Mouse (Mus musculus) embryonic fibroblast, embryonic 13.5 days (primary cell): ENCODE data around the gene Eed. TPM values are rescaled to one million over a fixed set of nuclear protein-coding genes. Genes with fewer than 3 reads are reported as not detected.

ENCODE experiments used
- H3K27ac ChIP-seq: 2 replicates; pipeline ENCODE4 v1.5.1; 2012; ENCODE audit warnings: low read length, control low read depth, inconsistent platforms; ENCODE audit not compliant: insufficient read depth
- H3K4me1 ChIP-seq: 2 replicates; pipeline ENCODE4 v1.6.1; 2011; ENCODE audit warnings: low read length; ENCODE audit not compliant: control insufficient read depth, insufficient read depth
- H3K4me3 ChIP-seq: 2 replicates; pipeline ENCODE4 v1.5.1; 2011; ENCODE audit warnings: mild to moderate bottlenecking, control low read depth, low read length; ENCODE audit not compliant: insufficient read depth
- CTCF ChIP-seq: IDR thresholded peaks from 2 replicates; pipeline ENCODE4 v1.5.1; 2011; ENCODE audit warnings: mild to moderate bottlenecking, control low read depth, low read length, moderate library complexity, borderline replicate concordance; ENCODE audit not compliant: insufficient read depth
- POLR2A ChIP-seq: IDR thresholded peaks from 2 replicates; pipeline ENCODE4 v1.6.1; 2011; ENCODE audit warnings: low read depth, mild to moderate bottlenecking, control low read depth, low read length, moderate library complexity
- polyA plus RNA-seq: library from polyadenylated mRNA; stranded (reverse); fragments of >200 nt; gene quantifications from 2 replicates; pipeline ENCODE4 v1.2.4, GENCODE M21; 2011; ENCODE audit warnings: low read depth; ENCODE audit not compliant: missing spikeins, insufficient read length

Gene Eed
- polyA plus RNA-seq, 1 experiment = 119 TPM

DNA sequence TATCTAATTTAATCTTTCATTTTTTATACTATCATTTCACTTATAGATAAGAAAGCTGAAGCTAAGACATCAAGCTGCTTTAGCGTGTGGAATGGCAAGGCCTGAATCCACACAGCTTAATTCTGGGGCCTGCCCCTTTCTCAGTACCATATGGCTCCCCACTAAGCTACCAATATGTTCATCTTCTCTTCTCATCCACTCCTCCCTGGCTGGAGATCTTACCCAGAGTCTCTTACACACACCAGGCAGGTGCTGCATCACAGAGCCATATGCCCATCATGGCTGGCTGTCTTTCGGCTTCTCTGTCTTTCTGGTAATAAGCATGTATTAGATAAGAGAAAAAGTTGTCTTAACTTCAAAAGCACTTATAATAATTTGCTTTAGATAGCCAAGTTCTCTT lies 2.7 kb upstream of the Eed start:
- no peak for TF ChIP-seq CTCF
- TF ChIP-seq POLR2A = no peak
- H3K4me3 ChIP-seq = no peak overlapping the region
- peaks cover 2% of the 10 kb centered on the region for H3K4me1 ChIP-seq
- H3K27ac ChIP-seq = no peak overlapping the region

DNA sequence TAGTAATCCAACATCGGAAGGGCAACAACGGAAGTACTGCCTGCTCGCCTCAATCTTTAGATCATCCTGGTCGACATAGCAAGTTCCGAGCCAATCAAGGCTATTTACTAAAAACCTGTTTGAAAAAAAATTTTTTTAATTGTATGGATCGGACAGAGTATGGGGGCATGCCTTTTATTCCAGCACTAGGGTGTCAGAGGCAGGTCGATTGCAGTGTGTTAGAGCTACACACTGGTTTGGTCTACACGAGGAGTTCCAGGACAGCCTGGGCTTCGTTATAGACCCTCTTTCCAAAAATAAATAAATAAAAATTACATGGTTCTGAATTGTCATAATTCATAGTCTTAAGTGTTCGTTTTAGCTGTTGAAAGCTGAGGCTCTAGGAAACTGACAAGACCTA lies 774 bp upstream of the Eed start:
- TF ChIP-seq CTCF = no peak
- TF ChIP-seq POLR2A = no peak
- H3K4me1 ChIP-seq = peaks cover 2% of the 10 kb centered on the region
- H3K27ac ChIP-seq = peak overlapping the region; percentile 10

DNA sequence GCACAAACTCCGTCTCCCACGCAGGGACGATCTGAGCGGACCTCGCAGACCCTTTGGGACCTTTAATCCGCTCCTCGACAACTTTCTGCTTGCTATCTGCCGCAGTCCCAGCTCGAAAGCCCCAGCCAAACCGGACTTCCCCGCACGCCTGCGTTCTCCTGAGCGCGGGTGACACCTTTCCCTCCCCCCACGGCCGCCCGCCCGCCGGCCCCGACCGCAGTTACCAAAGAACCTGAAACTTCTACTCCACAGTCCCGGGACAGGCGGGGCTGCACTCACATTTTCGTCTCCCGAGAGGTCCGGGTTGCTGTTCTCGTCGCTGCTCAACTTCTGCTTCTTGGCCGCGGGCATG lies 674 bp downstream of the Eed start:
- H3K4me1 ChIP-seq = peaks cover 2% of the 10 kb centered on the region

More for the DNA sequence above, 774 bp upstream of the Eed start:
- H3K4me3 ChIP-seq = peak overlapping the region; percentile 83

DNA sequence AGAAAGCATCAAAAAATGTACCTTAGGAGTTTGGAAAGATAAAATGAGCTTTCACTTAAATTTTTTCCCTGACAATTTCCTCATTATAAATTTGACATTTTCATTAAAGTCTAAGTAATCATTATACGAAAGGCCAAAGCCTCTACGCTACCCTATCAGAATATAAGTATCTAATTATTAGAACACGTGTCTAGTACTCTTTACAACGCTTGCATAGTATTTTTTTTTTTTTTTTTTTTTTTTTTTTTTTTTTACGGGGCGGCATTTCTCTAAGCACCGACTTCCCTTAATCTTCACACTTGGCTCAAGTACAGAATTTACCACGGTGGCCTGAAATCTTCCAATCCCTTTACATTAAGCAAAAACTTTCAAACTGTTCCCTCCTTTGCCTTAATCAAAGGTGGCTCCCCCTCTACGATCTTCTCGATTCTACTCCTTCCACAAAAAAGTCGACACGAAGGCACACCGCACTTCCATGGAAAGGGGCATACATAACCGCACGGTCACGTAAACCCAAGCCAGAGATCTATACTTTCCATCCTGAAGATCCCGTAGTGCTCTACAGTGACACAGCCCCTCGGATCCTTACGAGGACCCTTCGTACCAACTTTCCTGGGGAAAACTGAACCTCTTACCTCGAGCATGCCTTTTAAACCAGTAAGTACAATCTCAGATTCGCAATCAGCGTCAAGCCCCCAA lies 1.2 kb downstream of the Eed start:
- TF ChIP-seq CTCF (no peak), POLR2A (no peak)
- peak overlapping the region; percentile 97 for H3K27ac ChIP-seq
- H3K4me3 ChIP-seq = peak overlapping the region; percentile 96
- peaks cover 2% of the 10 kb centered on the region for H3K4me1 ChIP-seq

More for the DNA sequence above, 674 bp downstream of the Eed start:
- peak overlapping the region; percentile 96 for H3K4me3 ChIP-seq
- H3K27ac ChIP-seq = peak overlapping the region; percentile 97
- TF ChIP-seq CTCF (no peak), POLR2A (no peak)

DNA sequence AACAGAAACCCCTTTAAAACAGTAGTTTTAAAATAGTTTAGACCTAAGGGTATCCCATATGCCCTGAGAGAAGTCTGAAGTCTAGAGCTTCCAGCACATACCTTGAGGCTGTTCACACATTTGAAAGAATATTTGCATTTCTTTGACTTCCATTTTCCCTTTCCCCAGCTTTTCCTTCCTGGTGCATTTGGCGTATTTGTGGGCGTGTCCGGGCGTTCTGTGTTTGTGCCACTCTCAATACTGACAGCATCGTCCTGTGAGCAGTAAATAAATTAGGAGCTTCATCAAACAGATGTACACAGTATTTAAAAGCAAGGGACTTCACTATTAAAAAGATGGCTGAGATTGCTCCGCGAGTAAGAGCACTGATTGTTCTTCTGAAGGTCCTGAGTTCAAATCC lies 4.0 kb downstream of the Eed start:
- TF ChIP-seq CTCF (no peak), POLR2A (no peak)
- Histone ChIP-seq H3K4me3 (no peak overlapping the region), H3K27ac (no peak overlapping the region), H3K4me1 (no peaks in the 10 kb centered on the region; the same call in 1 of the 2 replicates)

- Histone ChIP-seq H3K27ac (no peak overlapping the region), H3K4me3 (no peak overlapping the region), H3K4me1 (no peaks in the 10 kb centered on the region; the same call in 1 of the 2 replicates)
- TF ChIP-seq CTCF (no peak), POLR2A (no peak)
These were observed 5.2 kb downstream of the Eed start for GRCm38 (mm10) chr7:89975571-89975970.

DNA sequence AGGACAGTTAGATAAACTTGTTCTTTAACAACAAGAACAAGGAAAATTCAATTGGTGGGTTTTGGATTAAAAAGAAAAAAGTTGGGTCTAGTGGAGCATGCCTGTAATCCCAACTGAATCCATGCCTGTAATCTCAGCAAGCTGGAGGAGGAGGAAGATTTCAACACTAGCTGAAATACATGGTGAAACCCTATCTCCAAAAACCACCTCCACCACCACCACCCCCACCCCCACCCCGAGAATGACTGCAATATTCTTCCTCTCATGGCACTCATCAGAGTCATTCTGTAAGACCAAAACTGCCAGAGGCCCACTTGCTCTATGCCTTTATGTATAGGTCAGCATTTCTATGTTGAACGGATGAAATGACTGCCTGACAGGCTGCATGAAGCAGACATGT lies 13.5 kb downstream of the Eed start:
- TF ChIP-seq CTCF (no peak), POLR2A (no peak)
- Histone ChIP-seq H3K4me1 (no peaks in the 10 kb centered on the region), H3K27ac (no peak overlapping the region), H3K4me3 (no peak overlapping the region)

DNA sequence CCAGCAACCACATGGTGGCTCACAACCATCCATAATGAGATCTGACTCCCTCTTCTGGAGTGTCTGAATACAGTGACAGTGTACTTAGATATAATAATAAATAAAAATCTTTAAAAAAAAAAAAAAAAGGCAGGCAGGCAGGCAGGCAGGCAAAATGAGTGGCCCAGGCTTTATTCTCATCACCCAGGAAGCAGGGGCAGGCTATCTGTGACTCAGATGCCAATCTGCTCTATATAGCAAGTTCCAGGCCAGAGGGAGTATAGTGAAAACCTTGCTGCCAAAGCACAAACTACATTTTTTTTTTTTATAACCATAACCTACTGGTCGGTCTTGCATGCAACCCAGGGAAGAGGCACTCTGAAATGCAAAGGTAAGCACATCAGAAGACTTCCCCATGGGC lies 14.0 kb downstream of the Eed start:
- Histone ChIP-seq H3K27ac (no peak overlapping the region), H3K4me3 (no peak overlapping the region), H3K4me1 (no peaks in the 10 kb centered on the region)
- TF ChIP-seq POLR2A (no peak), CTCF (no peak)

DNA sequence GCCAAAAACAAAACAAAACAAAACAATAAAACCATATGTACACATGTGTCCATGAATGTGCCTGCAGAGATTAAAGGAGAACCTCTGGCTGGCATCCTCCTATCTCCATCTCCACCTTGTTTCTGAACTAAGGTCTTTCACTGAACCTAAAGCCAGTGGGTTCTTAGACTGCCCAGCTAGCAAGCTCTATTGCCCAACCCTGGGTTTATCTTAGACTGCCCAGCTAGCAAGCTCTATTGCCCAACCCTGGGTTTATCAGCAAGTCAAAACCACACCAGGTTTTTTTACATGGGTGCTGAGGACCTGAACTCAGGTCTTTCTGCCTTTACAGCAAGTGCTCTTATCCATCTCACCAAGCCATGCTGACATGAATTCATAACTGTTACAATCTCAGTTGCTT lies 17.6 kb downstream of the Eed start:
- Histone ChIP-seq H3K4me3 (no peak overlapping the region), H3K4me1 (no peaks in the 10 kb centered on the region), H3K27ac (no peak overlapping the region)
- TF ChIP-seq POLR2A (no peak), CTCF (no peak)

- H3K4me1 ChIP-seq = no peaks in the 10 kb centered on the region
- no peak for TF ChIP-seq CTCF
- no peak for TF ChIP-seq POLR2A
- H3K27ac ChIP-seq = no peak overlapping the region
- no peak overlapping the region for H3K4me3 ChIP-seq
These were observed 23.5 kb downstream of the Eed start for GRCm38 (mm10) chr7:89957300-89957699.
